Mouse (Mus musculus): ENCODE measurements at regions not wholly inside any gene's neighbourhood (a gene's known extent, or its start where the extent isn't known, plus 50 kb on each side); places are given as distances from the start of the nearest gene placed in this dataset.

- H3K36me3 ChIP-seq (ENCODE audit: control insufficient read depth, insufficient read depth) = no peaks in the 10 kb centered on the region
- no peaks in the 10 kb centered on the region for H3K27me3 ChIP-seq (ENCODE audit: control insufficient read depth, insufficient read depth, insufficient read length)
- TF ChIP-seq FOSL1 (IDR thresholded peaks at IDR 0.05; ENCODE audit: insufficient read depth, low read length, poor library complexity, severe bottlenecking) (no peak), CTCF (IDR thresholded peaks at IDR 0.05; ENCODE audit: control insufficient read depth, insufficient read depth, insufficient read length) (no peak), MYOD1 (IDR thresholded peaks at IDR 0.05; ENCODE audit: control insufficient read depth, insufficient read length, low read depth) (no peak), MYOG (IDR thresholded peaks at IDR 0.05; ENCODE audit: control insufficient read depth, extremely low read depth, insufficient read length) (no peak), CEBPB (IDR thresholded peaks at IDR 0.05; ENCODE audit: low read depth) (no peak), USF1 (IDR thresholded peaks at IDR 0.05; ENCODE audit: low read depth) (no peak), MAX (IDR thresholded peaks at IDR 0.05) (no peak)
- H3K79me2 ChIP-seq (ENCODE audit: control insufficient read depth, insufficient read depth) = no peaks in the 10 kb centered on the region
- H3ac ChIP-seq (ENCODE audit: control insufficient read depth, insufficient read length, low read depth) = no peak overlapping the region
- no peak overlapping the region for H3K4me3 ChIP-seq (ENCODE audit: insufficient read depth, poor library complexity, severe bottlenecking)
- H3K79me3 ChIP-seq (ENCODE audit: low read depth) = no peaks in the 10 kb centered on the region
Measured at GRCm38 (mm10) chr6:13369709-13370296, 145.0 kb upstream of the Vwde start.

Data from C2C12 (cell line).